Mouse (Mus musculus) left cerebral cortex, adult 8-10 months (tissue): ENCODE measurements around the gene Cggbp1. TPM values are rescaled to one million over a fixed set of nuclear protein-coding genes. Genes with fewer than 3 reads are reported as not detected.

Experiments
- total RNA-seq, 4 experiments: library from RNA; stranded (reverse); gene quantifications; 2 replicates each; pipeline ENCODE4 v1.2.4; 2022

The Cggbp1 gene
- total RNA-seq, 4 experiments from 2014 or later = 53.3 to 63.1 (median 59.0) TPM

Other genes with a start within 250 kb of the Cggbp1 start
- gene Csnka2ip, start 249.6 kb upstream of the Cggbp1 start, total RNA-seq = 1 to 10 TPM; 2.1 to 3.5 (median 2.4) TPM
- gene 4930453N24Rik, start 80.8 kb upstream of the Cggbp1 start, total RNA-seq = 10 to 100 TPM; 20.7 to 27.0 (median 22.8) TPM
- gene Zfp654, start 344 bp upstream of the Cggbp1 start, total RNA-seq = 10 to 100 TPM; 16.9 to 20.5 (median 18.3) TPM